Mouse (Mus musculus): ENCODE measurements at regions not wholly inside any gene's neighbourhood (a gene's known extent, or its start where the extent isn't known, plus 50 kb on each side); places are given as distances from the start of the nearest gene placed in this dataset.
A peak's percentile ranks its signal among the peaks of the same experiment; 100 is the strongest.
"Not testable (repeated sequence)": the region's sequence is repeated elsewhere in the genome, so short reads cannot be mapped to it uniquely, and the experiment has no call there.

GRCm38 (mm10) chr8:26596665-26597362 lies 380.3 kb upstream of the Zfp703 start:
- no peak for DNase-seq (ENCODE audit: low spot score in 2 of 2)

- no peak for DNase-seq (ENCODE audit: low spot score in 2 of 2)
Measured at GRCm38 (mm10) chr8:26598520-26598919, 378.6 kb upstream of the Zfp703 start.

- no peak for DNase-seq (ENCODE audit: low spot score in 2 of 2)
Measured at GRCm38 (mm10) chr8:26600127-26600526, 377.0 kb upstream of the Zfp703 start.

- peak; percentile 16 to 25 for DNase-seq (ENCODE audit: low spot score in 2 of 2)
Measured at GRCm38 (mm10) chr8:26608001-26608400, 369.1 kb upstream of the Zfp703 start.

GRCm38 (mm10) chr8:26608588-26608987 lies 368.5 kb upstream of the Zfp703 start:
- DNase-seq (ENCODE audit: low spot score in 2 of 2) = no peak

- DNase-seq (ENCODE audit: low spot score in 2 of 2) = no peak
Measured at GRCm38 (mm10) chr8:26612153-26612552, 365.0 kb upstream of the Zfp703 start.

- no peak for DNase-seq (ENCODE audit: low spot score in 2 of 2)
Measured at GRCm38 (mm10) chr8:26622311-26623052, 354.6 kb upstream of the Zfp703 start.

- no peak for DNase-seq (ENCODE audit: low spot score in 2 of 2)
Measured at GRCm38 (mm10) chr8:26626186-26626585, 350.9 kb upstream of the Zfp703 start.

GRCm38 (mm10) chr8:26626651-26627077 lies 350.5 kb upstream of the Zfp703 start:
- DNase-seq (ENCODE audit: low spot score in 2 of 2) = no peak

GRCm38 (mm10) chr8:26627191-26627891 lies 349.8 kb upstream of the Zfp703 start:
- no peak for DNase-seq (ENCODE audit: low spot score in 2 of 2)

GRCm38 (mm10) chr8:26630544-26630943 lies 346.6 kb upstream of the Zfp703 start:
- no peak for DNase-seq (ENCODE audit: low spot score in 2 of 2)

- no peak for DNase-seq (ENCODE audit: low spot score in 2 of 2)
Measured at GRCm38 (mm10) chr8:26635701-26636100, 341.4 kb upstream of the Zfp703 start.

GRCm38 (mm10) chr8:26645375-26645774 lies 331.8 kb upstream of the Zfp703 start:
- DNase-seq (ENCODE audit: low spot score in 2 of 2) = not testable (repeated sequence)

GRCm38 (mm10) chr8:26650287-26650686 lies 326.8 kb upstream of the Zfp703 start:
- DNase-seq (ENCODE audit: low spot score in 2 of 2) = peak; percentile 37 to 41

- DNase-seq (ENCODE audit: low spot score in 2 of 2) = no peak
Measured at GRCm38 (mm10) chr8:26655897-26656296, 321.2 kb upstream of the Zfp703 start.

- DNase-seq (ENCODE audit: low spot score in 2 of 2) = no peak
Measured at GRCm38 (mm10) chr8:26656310-26657075, 320.6 kb upstream of the Zfp703 start.

- DNase-seq (ENCODE audit: low spot score in 2 of 2) = peak in 1 of 2 experiments; percentile 16
Measured at GRCm38 (mm10) chr8:26659381-26659780, 317.7 kb upstream of the Zfp703 start.

GRCm38 (mm10) chr8:26669541-26669940 lies 307.6 kb upstream of the Zfp703 start:
- DNase-seq (ENCODE audit: low spot score in 2 of 2) = no peak

- DNase-seq (ENCODE audit: low spot score in 2 of 2) = no peak
Measured at GRCm38 (mm10) chr8:26672486-26673395, 304.4 kb upstream of the Zfp703 start.

- no peak for DNase-seq (ENCODE audit: low spot score in 2 of 2)
Measured at GRCm38 (mm10) chr8:26677584-26678138, 299.5 kb upstream of the Zfp703 start.
